Mouse (Mus musculus) MEL (cell line): ENCODE results near the gene Rab11fip3. TPM values are rescaled to one million over a fixed set of nuclear protein-coding genes. Genes with fewer than 3 reads are reported as not detected.

Experiments used
- DNase-seq: peaks from one replicate; pipeline ENCODE4 v3.0.0; 2011; ENCODE audit warnings: low read depth, low spot score
- H3K27ac ChIP-seq: 2 replicates; pipeline ENCODE4 v1.5.1; 2012; ENCODE audit warnings: low read depth, mild to moderate bottlenecking, control low read depth, low read length, moderate library complexity; ENCODE audit not compliant: control insufficient read depth
- H3K27me3 ChIP-seq, 2 experiments: fragments of 150-350 bp in 1 of 2; sonication (generic) in 1 of 2; 2 replicates each; pipeline ENCODE4 v1.6.1; 2012; ENCODE audit warnings: low read length in 2 of 2, mild to moderate bottlenecking in 2 of 2, improper control_type of control experiment in 1 of 2, moderate library complexity in 1 of 2; ENCODE audit not compliant: insufficient read depth in 2 of 2, control insufficient read depth in 1 of 2
- H3K36me3 ChIP-seq, 2 experiments: 2 replicates each; pipeline ENCODE4 v1.6.1; 2012 to 2014; ENCODE audit warnings: low read length in 2 of 2, improper control_type of control experiment in 1 of 2, inconsistent platforms in 1 of 2, mild to moderate bottlenecking in 1 of 2; ENCODE audit not compliant: insufficient read depth in 2 of 2, control insufficient read depth in 1 of 2
- H3K4me1 ChIP-seq, 2 experiments: fragments of 150-350 bp in 1 of 2; sonication (generic) in 1 of 2; 2 replicates each; pipeline ENCODE4 v1.6.1; 2012; ENCODE audit warnings: low read length in 2 of 2, improper control_type of control experiment in 1 of 2, mild to moderate bottlenecking in 1 of 2; ENCODE audit not compliant: insufficient read depth in 2 of 2, control insufficient read depth in 1 of 2
- H3K4me3 ChIP-seq, 2 experiments: fragments of 150-350 bp in 1 of 2; sonication (generic) in 1 of 2; 2 replicates each; pipeline ENCODE4 v1.5.1; 2012; ENCODE audit warnings: low read depth in 2 of 2, low read length in 2 of 2, mild to moderate bottlenecking in 2 of 2, moderate library complexity in 2 of 2, control low read depth in 1 of 2, improper control_type of control experiment in 1 of 2; ENCODE audit not compliant: control insufficient read depth in 1 of 2, insufficient read depth in 1 of 2
- H3K79me2 ChIP-seq: 2 replicates; pipeline ENCODE4 v1.6.1; 2012; ENCODE audit warnings: mild to moderate bottlenecking, low read length, moderate library complexity; ENCODE audit not compliant: control insufficient read depth, poor library complexity, insufficient read depth
- H3K9ac ChIP-seq: 2 replicates; pipeline ENCODE4 v1.6.1; 2012; ENCODE audit warnings: low read depth, mild to moderate bottlenecking, control low read depth, low read length, moderate library complexity; ENCODE audit not compliant: control insufficient read depth, poor library complexity, severe bottlenecking
- H3K9me3 ChIP-seq: fragments of 150-350 bp; sonication (generic); replicated peaks from 2 replicates; pipeline ENCODE4 v1.6.1; 2012; ENCODE audit warnings: mild to moderate bottlenecking, low read length, improper control_type of control experiment, moderate library complexity; ENCODE audit not compliant: insufficient read depth
- BHLHE40 ChIP-seq: IDR thresholded peaks from 2 replicates; pipeline ENCODE4 v1.6.1; 2012; ENCODE audit warnings: low read depth, mild to moderate bottlenecking, inconsistent platforms, low read length, improper control_type of control experiment, borderline replicate concordance
- CHD1 ChIP-seq: IDR thresholded peaks from 2 replicates; pipeline ENCODE4 v1.6.1; 2012; ENCODE audit warnings: low read depth, mild to moderate bottlenecking, inconsistent platforms, low read length, improper control_type of control experiment
- CTCF ChIP-seq, 3 experiments: IDR thresholded peaks in 2 of 3; conservative IDR thresholded peaks in 1 of 3; 2 replicates each; pipeline ENCODE4 v1.5.1; 2011 to 2012; ENCODE audit warnings: low read length in 3 of 3, low read depth in 2 of 3, mild to moderate bottlenecking in 2 of 3, improper control_type of control experiment in 1 of 3, inconsistent platforms in 1 of 3, mixed read lengths in 1 of 3, moderate library complexity in 1 of 3; ENCODE audit not compliant: control insufficient read depth in 1 of 3, insufficient read depth in 1 of 3, poor library complexity in 1 of 3, severe bottlenecking in 1 of 3
- E2F4 ChIP-seq: IDR thresholded peaks from 2 replicates; pipeline ENCODE4 v1.6.1; 2011; ENCODE audit warnings: low read depth, low read length, improper control_type of control experiment, borderline replicate concordance
- EP300 ChIP-seq, 2 experiments: IDR thresholded peaks; 2 replicates each; pipeline ENCODE4 v1.6.1; 2011; ENCODE audit warnings: improper control_type of control experiment in 2 of 2, low read length in 2 of 2, low read depth in 1 of 2, mild to moderate bottlenecking in 1 of 2
- GATA1 ChIP-seq: IDR thresholded peaks from 2 replicates; pipeline ENCODE4 v1.6.1; 2011; ENCODE audit warnings: low read depth, low read length, improper control_type of control experiment
- MEF2A ChIP-seq: IDR thresholded peaks from 2 replicates; pipeline ENCODE4 v1.6.1; 2014; ENCODE audit warnings: low read depth, mild to moderate bottlenecking, inconsistent platforms, low read length, improper control_type of control experiment; ENCODE audit not compliant: poor library complexity, insufficient replicate concordance, severe bottlenecking; ENCODE audit errors: extremely low read depth
- MXI1 ChIP-seq: IDR thresholded peaks from 2 replicates; pipeline ENCODE4 v1.6.1; 2011; ENCODE audit warnings: mild to moderate bottlenecking, low read depth, low read length, improper control_type of control experiment
- MYB ChIP-seq: IDR thresholded peaks from 2 replicates; pipeline ENCODE4 v1.6.1; 2011; ENCODE audit warnings: mild to moderate bottlenecking, low read depth, low read length, improper control_type of control experiment
- NELFE ChIP-seq: IDR thresholded peaks from 2 replicates; pipeline ENCODE4 v1.6.1; 2011; ENCODE audit warnings: low read depth, low read length, improper control_type of control experiment
- NRF1 ChIP-seq: IDR thresholded peaks from 2 replicates; pipeline ENCODE4 v1.6.1; 2014; ENCODE audit warnings: low read depth, mild to moderate bottlenecking, inconsistent platforms, low read length, improper control_type of control experiment, moderate library complexity; ENCODE audit not compliant: poor library complexity, insufficient read depth, severe bottlenecking
- POLR2A ChIP-seq, 2 experiments: IDR thresholded peaks; 2 replicates each; pipeline ENCODE4 v1.6.1; 2011 to 2012; ENCODE audit warnings: low read length in 2 of 2, mild to moderate bottlenecking in 2 of 2, control low read depth in 1 of 2, improper control_type of control experiment in 1 of 2, low read depth in 1 of 2, moderate library complexity in 1 of 2; ENCODE audit not compliant: control insufficient read depth in 1 of 2, insufficient read depth in 1 of 2, poor library complexity in 1 of 2
- POLR2AphosphoS2 ChIP-seq: IDR thresholded peaks from 2 replicates; pipeline ENCODE4 v1.6.1; 2011; ENCODE audit warnings: low read length, improper control_type of control experiment
- RAD21 ChIP-seq: IDR thresholded peaks from 2 replicates; pipeline ENCODE4 v1.6.1; 2011; ENCODE audit warnings: mild to moderate bottlenecking, low read depth, low read length, improper control_type of control experiment
- RCOR1 ChIP-seq: IDR thresholded peaks from 2 replicates; pipeline ENCODE4 v1.6.1; 2012; ENCODE audit warnings: low read depth, mild to moderate bottlenecking, inconsistent platforms, low read length, improper control_type of control experiment
- TCF12 ChIP-seq: IDR thresholded peaks from 2 replicates; pipeline ENCODE4 v1.6.1; 2014; ENCODE audit warnings: low read depth, mild to moderate bottlenecking, inconsistent platforms, low read length, improper control_type of control experiment, moderate library complexity
- UBTF ChIP-seq: IDR thresholded peaks from 2 replicates; pipeline ENCODE4 v1.6.1; 2012; ENCODE audit warnings: low read depth, mild to moderate bottlenecking, inconsistent platforms, low read length, improper control_type of control experiment, moderate library complexity, borderline replicate concordance; ENCODE audit not compliant: insufficient read depth
- USF2 ChIP-seq, 2 experiments: IDR thresholded peaks; 2 replicates each; pipeline ENCODE4 v1.6.1; 2011 to 2012; ENCODE audit warnings: improper control_type of control experiment in 2 of 2, low read length in 2 of 2, borderline replicate concordance in 1 of 2, inconsistent platforms in 1 of 2, low read depth in 1 of 2, mild to moderate bottlenecking in 1 of 2; ENCODE audit not compliant: insufficient read depth in 1 of 2
- ZC3H11A ChIP-seq: IDR thresholded peaks from 2 replicates; pipeline ENCODE4 v1.6.1; 2012; ENCODE audit warnings: low read depth, mild to moderate bottlenecking, inconsistent platforms, low read length, improper control_type of control experiment
- ZKSCAN1 ChIP-seq: IDR thresholded peaks from 2 replicates; pipeline ENCODE4 v1.6.1; 2012; ENCODE audit warnings: low read depth, mild to moderate bottlenecking, inconsistent platforms, low read length, improper control_type of control experiment, moderate library complexity
- ZMIZ1 ChIP-seq: IDR thresholded peaks from 2 replicates; pipeline ENCODE4 v1.6.1; 2012; ENCODE audit warnings: low read depth, mild to moderate bottlenecking, inconsistent platforms, low read length, improper control_type of control experiment, moderate library complexity
- polyA plus RNA-seq, 2 experiments: library from polyadenylated mRNA; stranded (reverse) in 1 of 2; unstranded in 1 of 2; fragments of >175 nt in 1 of 2; fragments of >200 nt in 1 of 2; gene quantifications; 2 replicates each; pipeline versions ENCODE4 v1.2.1 to v1.2.4; 2012; ENCODE audit warnings: low replicate concordance in 2 of 2, low read depth in 1 of 2; ENCODE audit not compliant: insufficient read length in 2 of 2, insufficient read depth in 1 of 2, missing spikeins in 1 of 2
- total RNA-seq: library from RNA; depleted of rRNA; stranded (reverse); fragments of 300-350 nt; gene quantifications from 2 replicates; pipeline ENCODE4 v1.2.3, GENCODE M21; 2012

Rab11fip3 gene
- total and polyA plus RNA-seq, 3 experiments: 3.2 to 18.9 TPM; not detected in 1

DNA sequence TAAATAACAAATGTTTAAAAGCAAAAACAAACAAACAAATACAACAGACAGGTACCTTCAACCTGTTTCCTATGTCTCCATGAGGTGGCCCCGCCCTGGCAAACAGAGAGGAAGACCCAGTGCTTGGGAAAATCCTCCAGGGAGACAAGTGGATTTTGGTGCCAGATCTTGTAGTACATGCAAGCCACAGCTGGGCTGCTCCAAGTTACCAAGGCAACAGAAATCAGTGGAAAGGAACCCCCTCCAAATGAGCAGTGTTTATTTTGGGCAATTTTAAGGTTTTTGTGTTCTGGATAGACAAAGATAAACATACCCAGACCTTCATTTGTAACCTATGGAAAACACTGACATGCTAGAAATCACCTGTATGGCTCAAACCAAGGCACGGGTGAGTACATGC is 9.5 kb upstream of the Rab11fip3 start:
- no peaks in the 10 kb centered on the region for H3K27me3 ChIP-seq
- H3K4me3 ChIP-seq: no peak overlapping the region
- H3K9me3 ChIP-seq: no peaks in the 10 kb centered on the region

DNA sequence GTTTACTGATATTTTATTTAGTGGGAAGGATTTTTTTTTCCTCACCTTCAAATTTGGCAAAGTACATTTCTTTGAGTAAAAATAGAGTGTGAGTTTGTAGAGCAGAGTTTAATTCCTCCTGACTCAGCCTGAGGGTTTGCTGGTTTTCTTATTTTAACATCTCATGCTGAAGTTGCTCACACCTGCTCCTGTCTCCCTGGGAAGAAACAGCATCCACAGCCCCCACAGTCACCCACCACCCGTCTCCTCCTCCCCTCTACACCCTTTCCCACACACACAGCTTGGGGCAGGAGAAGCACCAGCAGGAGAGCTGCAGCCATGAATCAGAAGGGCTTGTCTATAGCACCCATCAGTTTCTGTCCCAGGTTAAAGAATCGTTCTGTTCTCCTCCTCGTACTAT is 5.9 kb upstream of the Rab11fip3 start:
- H3K9me3 ChIP-seq: no peaks in the 10 kb centered on the region
- H3K9ac ChIP-seq: no peak overlapping the region
- H3K27me3 ChIP-seq: no peaks in the 10 kb centered on the region

More for the DNA sequence above, 9.5 kb upstream of the Rab11fip3 start:
- Histone ChIP-seq H3K79me2 (no peaks in the 10 kb centered on the region), H3K27ac (no peak overlapping the region), H3K9ac (no peak overlapping the region), H3K36me3 (no peaks in the 10 kb centered on the region), H3K4me1 (no peaks in the 10 kb centered on the region)
- TF ChIP-seq ZMIZ1: no peak
- no peak for TF ChIP-seq RCOR1
- no peak for TF ChIP-seq GATA1
- TF ChIP-seq MYB: no peak
- TF ChIP-seq TCF12: no peak
- TF ChIP-seq RAD21: no peak
- TF ChIP-seq NRF1: no peak
- TF ChIP-seq NELFE: no peak
- no peak for TF ChIP-seq POLR2A (IDR thresholded peaks at IDR 0.05; ENCODE audit: control insufficient read depth in 1 of 2, insufficient read depth in 1 of 2, low read depth in 1 of 2, low read length in 2 of 2, poor library complexity in 1 of 2)
- TF ChIP-seq BHLHE40: no peak
- no peak for TF ChIP-seq EP300 (IDR thresholded peaks at IDR 0.05; ENCODE audit: low read depth in 1 of 2, low read length in 2 of 2)
- TF ChIP-seq UBTF: no peak
- TF ChIP-seq ZKSCAN1: no peak
- no peak for TF ChIP-seq CHD1
- DNase-seq: no peak

More for the DNA sequence above, 5.9 kb upstream of the Rab11fip3 start:
- H3K79me2 ChIP-seq: no peaks in the 10 kb centered on the region
- H3K36me3 ChIP-seq: peaks cover 0 to 2% of the 10 kb centered on the region in 2 experiments; a peak in 2 of 4 replicates
- no peak for DNase-seq
- peaks cover 0 to 4% of the 10 kb centered on the region in 2 experiments; a peak in 2 of 4 replicates for H3K4me1 ChIP-seq
- H3K4me3 ChIP-seq: no peak overlapping the region
- no peak overlapping the region for H3K27ac ChIP-seq
- TF ChIP-seq E2F4: no peak
- TF ChIP-seq MYB: no peak
- TF ChIP-seq MEF2A: no peak
- TF ChIP-seq EP300 (IDR thresholded peaks at IDR 0.05; ENCODE audit: low read depth in 1 of 2, low read length in 2 of 2): no peak
- TF ChIP-seq MXI1: no peak
- TF ChIP-seq ZC3H11A: no peak
- TF ChIP-seq NELFE: no peak
- TF ChIP-seq POLR2AphosphoS2: no peak
- no peak for TF ChIP-seq USF2 (IDR thresholded peaks at IDR 0.05; ENCODE audit: borderline replicate concordance in 1 of 2, insufficient read depth in 1 of 2, low read depth in 1 of 2, low read length in 2 of 2)
- no peak for TF ChIP-seq CTCF (IDR thresholded peaks at IDR 0.05 in 2 of 3, conservative IDR thresholded peaks at IDR 0.05 in 1 of 3; ENCODE audit: control insufficient read depth in 1 of 3, insufficient read depth in 1 of 3, low read depth in 2 of 3, low read length in 3 of 3, poor library complexity in 1 of 3, severe bottlenecking in 1 of 3)
